Mouse (Mus musculus): ENCODE measurements around the gene Armc5. TPM values are rescaled to one million over a fixed set of nuclear protein-coding genes. Genes with fewer than 3 reads are reported as not detected.

Armc5 gene
- polyA plus RNA-seq, 1 experiment from 2014 or later = 13.3 TPM

- H3K36me3 ChIP-seq (ENCODE audit: control insufficient read depth, insufficient read depth, low read length) = no peaks in the 10 kb centered on the region
- H3K4me2 ChIP-seq (ENCODE audit: low read depth, low read length, severe bottlenecking) = no peak overlapping the region
- no peaks in the 10 kb centered on the region for H3K9me3 ChIP-seq (ENCODE audit: control insufficient read depth, low read length)
- no peak overlapping the region for H3K27ac ChIP-seq (ENCODE audit: low read depth, low read length)
- H3K27me3 ChIP-seq (ENCODE audit: control insufficient read depth, insufficient read depth, low read length) = no peaks in the 10 kb centered on the region
- no peak overlapping the region for H3K4me3 ChIP-seq (ENCODE audit: low read depth, low read length)
- no peaks in the 10 kb centered on the region for H3K4me1 ChIP-seq (replicated peaks; ENCODE audit: control insufficient read depth, insufficient read depth, low read length)
- DNase-seq (ENCODE audit: low spot score) = no peak
- H3K9ac ChIP-seq (ENCODE audit: low read length) = no peak overlapping the region
- no peak for ATAC-seq (replicated peaks; ENCODE audit: low FRiP score)
- WGBS = 90% methylated on average over 3 of the region's 3 CpGs
Measured at GRCm38 (mm10) chr7:128220936-128221335, 16.2 kb upstream of the Armc5 start.

DNA sequence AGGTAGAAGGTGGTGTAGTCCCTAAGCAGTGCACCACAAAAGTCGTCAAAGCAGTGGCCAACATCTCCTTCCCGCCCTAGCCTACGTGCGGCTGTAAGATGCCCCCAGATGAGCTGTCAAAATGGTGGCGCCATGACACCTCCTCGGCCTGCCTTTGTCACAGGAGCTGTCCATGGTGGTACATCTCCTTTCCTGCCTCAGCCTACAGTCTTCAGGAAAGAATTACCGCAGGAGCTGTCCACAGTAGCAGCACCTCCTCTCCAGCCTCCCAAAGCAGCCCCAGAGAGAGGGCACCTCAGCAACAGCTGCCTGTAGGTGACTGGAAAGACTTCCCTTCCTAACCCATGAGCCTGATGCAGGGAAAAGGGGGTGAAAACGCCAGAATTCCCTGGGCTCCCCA is 5.4 kb upstream of the Armc5 start:
- Histone ChIP-seq H3K36me3 (ENCODE audit: control insufficient read depth, insufficient read depth, low read length) (no peaks in the 10 kb centered on the region), H3K27ac (ENCODE audit: low read depth, low read length) (no peak overlapping the region), H3K9me3 (ENCODE audit: control insufficient read depth, low read length) (no peaks in the 10 kb centered on the region), H3K9ac (ENCODE audit: low read length) (no peak overlapping the region), H3K4me2 (ENCODE audit: low read depth, low read length, severe bottlenecking) (no peak overlapping the region), H3K27me3 (ENCODE audit: control insufficient read depth, insufficient read depth, low read length) (no peaks in the 10 kb centered on the region), H3K4me3 (ENCODE audit: low read depth, low read length) (no peak overlapping the region), H3K4me1 (replicated peaks; ENCODE audit: control insufficient read depth, insufficient read depth, low read length) (no peaks in the 10 kb centered on the region; the same call in 1 of the 2 replicates)
- ATAC-seq (replicated peaks; ENCODE audit: low FRiP score) (no peak), DNase-seq (ENCODE audit: low spot score) (no peak)
- 48% methylated on average over 8 of the region's 8 CpGs for WGBS

DNA sequence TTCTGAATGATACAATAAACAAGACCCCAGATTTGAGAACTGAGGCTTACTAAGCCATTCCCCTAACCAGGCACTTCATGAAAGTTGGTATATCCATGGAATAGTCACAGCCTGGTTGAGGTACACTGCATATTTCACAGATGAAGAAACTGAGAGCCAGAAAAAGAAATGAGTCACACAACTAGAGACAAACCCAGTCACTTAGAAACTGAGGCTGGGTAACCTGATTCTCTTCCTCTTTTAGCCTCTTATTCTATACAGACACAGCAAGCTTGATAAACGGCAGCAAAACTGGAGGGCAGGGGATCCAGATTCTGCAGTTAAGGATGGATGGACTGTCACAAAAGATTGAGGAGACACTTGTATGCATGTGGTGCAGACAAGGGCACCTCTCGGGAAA is 2.3 kb upstream of the Armc5 start:
- Histone ChIP-seq H3K4me2 (ENCODE audit: low read depth, low read length, severe bottlenecking) (no peak overlapping the region), H3K4me1 (replicated peaks; ENCODE audit: control insufficient read depth, insufficient read depth, low read length) (no peaks in the 10 kb centered on the region; the same call in 1 of the 2 replicates), H3K4me3 (ENCODE audit: low read depth, low read length) (no peak overlapping the region), H3K27me3 (ENCODE audit: control insufficient read depth, insufficient read depth, low read length) (no peaks in the 10 kb centered on the region), H3K36me3 (ENCODE audit: control insufficient read depth, insufficient read depth, low read length) (no peaks in the 10 kb centered on the region), H3K27ac (ENCODE audit: low read depth, low read length) (no peak overlapping the region), H3K9ac (ENCODE audit: low read length) (no peak overlapping the region), H3K9me3 (ENCODE audit: control insufficient read depth, low read length) (no peaks in the 10 kb centered on the region)
- no peak for DNase-seq (ENCODE audit: low spot score)
- 81% methylated on average over 2 of the region's 2 CpGs for WGBS
- ATAC-seq (replicated peaks; ENCODE audit: low FRiP score) = no peak

DNA sequence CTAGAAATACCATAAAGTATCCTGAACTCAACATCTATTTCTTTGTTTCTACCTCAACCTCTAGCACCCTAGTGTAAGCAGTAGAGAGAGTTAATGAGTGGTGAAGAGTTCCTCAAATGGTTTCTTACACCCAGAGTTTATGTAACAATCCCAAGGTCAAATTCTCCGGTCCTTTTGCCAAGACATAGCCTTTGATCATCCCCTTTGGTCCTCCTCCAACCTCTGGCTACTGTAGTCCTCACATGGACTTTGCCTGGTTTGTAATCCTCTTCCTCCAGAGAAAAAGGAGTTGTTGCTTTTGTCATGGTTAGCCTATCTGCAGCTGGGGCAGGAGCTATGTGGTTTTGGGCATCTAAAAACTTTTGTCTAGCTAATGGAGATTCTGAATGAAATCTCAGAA is 1.7 kb upstream of the Armc5 start:
- Histone ChIP-seq H3K27me3 (ENCODE audit: control insufficient read depth, insufficient read depth, low read length) (no peaks in the 10 kb centered on the region), H3K4me2 (ENCODE audit: low read depth, low read length, severe bottlenecking) (no peak overlapping the region), H3K9me3 (ENCODE audit: control insufficient read depth, low read length) (no peaks in the 10 kb centered on the region), H3K27ac (ENCODE audit: low read depth, low read length) (no peak overlapping the region), H3K4me3 (ENCODE audit: low read depth, low read length) (no peak overlapping the region), H3K9ac (ENCODE audit: low read length) (no peak overlapping the region), H3K4me1 (replicated peaks; ENCODE audit: control insufficient read depth, insufficient read depth, low read length) (no peaks in the 10 kb centered on the region; the same call in 1 of the 2 replicates), H3K36me3 (ENCODE audit: control insufficient read depth, insufficient read depth, low read length) (no peaks in the 10 kb centered on the region; the same call in 1 of the 2 replicates)
- DNase-seq (ENCODE audit: low spot score) (no peak), ATAC-seq (replicated peaks; ENCODE audit: low FRiP score) (no peak)
- WGBS = 87% methylated on average over 1 of the region's 1 CpGs

GRCm38 (mm10) chr7:128236426-128236825 is 716 bp upstream of the Armc5 start:
- Histone ChIP-seq H3K9me3 (ENCODE audit: control insufficient read depth, low read length) (no peaks in the 10 kb centered on the region), H3K27ac (ENCODE audit: low read depth, low read length) (no peak overlapping the region), H3K9ac (ENCODE audit: low read length) (no peak overlapping the region; the same call in 1 of the 2 replicates), H3K36me3 (ENCODE audit: control insufficient read depth, insufficient read depth, low read length) (no peaks in the 10 kb centered on the region; the same call in 1 of the 2 replicates), H3K4me3 (ENCODE audit: low read depth, low read length) (no peak overlapping the region), H3K4me1 (replicated peaks; ENCODE audit: control insufficient read depth, insufficient read depth, low read length) (no peaks in the 10 kb centered on the region; the same call in 1 of the 2 replicates), H3K27me3 (ENCODE audit: control insufficient read depth, insufficient read depth, low read length) (no peaks in the 10 kb centered on the region), H3K4me2 (ENCODE audit: low read depth, low read length, severe bottlenecking) (no peak overlapping the region)
- 93% methylated on average over 13 of the region's 13 CpGs for WGBS
- no peak for ATAC-seq (replicated peaks; ENCODE audit: low FRiP score)
- DNase-seq (ENCODE audit: low spot score) = no peak

DNA sequence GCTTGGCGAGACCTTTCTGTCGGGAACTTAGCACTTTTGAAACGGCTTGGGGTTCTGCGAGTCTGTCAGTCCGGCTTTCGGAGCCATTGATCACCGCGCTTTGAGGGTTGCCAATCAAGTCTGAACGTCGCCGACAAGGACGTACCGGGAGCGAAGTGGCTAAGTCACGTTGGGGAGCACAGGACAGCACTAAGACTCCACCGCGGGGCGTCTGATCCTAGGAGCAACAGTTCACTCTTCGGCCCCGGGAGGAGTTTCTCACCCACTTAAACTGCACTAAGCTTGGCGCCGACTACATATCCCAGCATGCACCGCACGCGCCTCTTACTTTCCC is 418 bp downstream of the Armc5 start:
- peak overlapping the region; percentile 69 for H3K4me3 ChIP-seq (ENCODE audit: low read depth, low read length)
- H3K4me1 ChIP-seq (replicated peaks; ENCODE audit: control insufficient read depth, insufficient read depth, low read length) = no peaks in the 10 kb centered on the region; the same call in 1 of the 2 replicates
- DNase-seq (ENCODE audit: low spot score) = no peak
- H3K9me3 ChIP-seq (ENCODE audit: control insufficient read depth, low read length) = no peaks in the 10 kb centered on the region
- ATAC-seq (replicated peaks; ENCODE audit: low FRiP score) = no peak
- H3K4me2 ChIP-seq (ENCODE audit: low read depth, low read length, severe bottlenecking) = peak overlapping the region; percentile 81
- H3K9ac ChIP-seq (ENCODE audit: low read length) = peak overlapping the region; percentile 83
- H3K27ac ChIP-seq (ENCODE audit: low read depth, low read length) = peak overlapping the region; percentile 94
- no peaks in the 10 kb centered on the region; the same call in 1 of the 2 replicates for H3K36me3 ChIP-seq (ENCODE audit: control insufficient read depth, insufficient read depth, low read length)
- under 1% methylated on average over 25 of the region's 25 CpGs for WGBS
- H3K27me3 ChIP-seq (ENCODE audit: control insufficient read depth, insufficient read depth, low read length) = no peaks in the 10 kb centered on the region

- peak; percentile 92 for ATAC-seq (replicated peaks; ENCODE audit: low FRiP score)
Measured at GRCm38 (mm10) chr7:128237927-128238778, 1.0 kb downstream of the Armc5 start, which contains the start of gene 9130023H24Rik. Gene 9130023H24Rik (minus strand): TSS chr7:128238031.

DNA sequence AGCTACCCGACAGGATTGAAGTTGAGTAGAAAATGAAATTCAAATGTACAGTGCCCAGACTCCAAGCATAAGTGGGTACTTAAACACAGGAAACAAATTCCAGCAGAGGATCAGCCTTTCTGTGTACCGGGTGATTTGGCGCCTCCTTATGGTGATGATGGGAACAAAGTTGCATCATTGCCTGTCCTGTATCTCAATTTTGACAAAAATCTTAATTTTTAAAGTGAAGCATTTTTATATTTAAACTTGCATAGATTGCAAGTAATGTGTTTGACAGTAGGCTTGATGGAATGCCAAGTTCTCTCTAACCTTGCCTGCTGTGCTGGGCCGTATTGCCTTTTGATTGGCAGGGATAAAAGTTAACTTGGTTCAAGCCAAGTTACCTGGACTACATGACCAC is 1.8 kb downstream of the Armc5 start:
- H3K36me3 ChIP-seq (ENCODE audit: control insufficient read depth, insufficient read depth, low read length) = no peaks in the 10 kb centered on the region; the same call in 1 of the 2 replicates

More at GRCm38 (mm10) chr7:128237927-128238778, 1.0 kb downstream of the Armc5 start, which contains the start of gene 9130023H24Rik:
- Histone ChIP-seq H3K4me2 (ENCODE audit: low read depth, low read length, severe bottlenecking) (peak within 1 kb of the TSS; percentile 81), H3K4me3 (ENCODE audit: low read depth, low read length) (peak within 1 kb of the TSS; percentile 69), H3K36me3 (ENCODE audit: control insufficient read depth, insufficient read depth, low read length) (no peaks in the 10 kb centered on the region; the same call in 1 of the 2 replicates), H3K9ac (ENCODE audit: low read length) (peak within 1 kb of the TSS; percentile 83), H3K27ac (ENCODE audit: low read depth, low read length) (peak within 1 kb of the TSS; percentile 94), H3K4me1 (replicated peaks; ENCODE audit: control insufficient read depth, insufficient read depth, low read length) (no peaks in the 10 kb centered on the region; the same call in 1 of the 2 replicates), H3K9me3 (ENCODE audit: control insufficient read depth, low read length) (no peaks in the 10 kb centered on the region), H3K27me3 (ENCODE audit: control insufficient read depth, insufficient read depth, low read length) (no peaks in the 10 kb centered on the region)
- WGBS = under 1% methylated on average over 71 of the region's 72 CpGs
- DNase-seq (ENCODE audit: low spot score) = peak; percentile 100

More for the DNA sequence above, 1.8 kb downstream of the Armc5 start:
- Histone ChIP-seq H3K27me3 (ENCODE audit: control insufficient read depth, insufficient read depth, low read length) (no peaks in the 10 kb centered on the region), H3K9ac (ENCODE audit: low read length) (no peak overlapping the region), H3K4me3 (ENCODE audit: low read depth, low read length) (peak overlapping the region; percentile 69; the same call in 1 of the 2 replicates), H3K9me3 (ENCODE audit: control insufficient read depth, low read length) (no peaks in the 10 kb centered on the region), H3K27ac (ENCODE audit: low read depth, low read length) (no peak overlapping the region; the same call in 1 of the 2 replicates), H3K4me2 (ENCODE audit: low read depth, low read length, severe bottlenecking) (peak overlapping the region; percentile 47), H3K4me1 (replicated peaks; ENCODE audit: control insufficient read depth, insufficient read depth, low read length) (no peaks in the 10 kb centered on the region; the same call in 1 of the 2 replicates)
- 22% methylated on average over 4 of the region's 4 CpGs for WGBS
- ATAC-seq (replicated peaks; ENCODE audit: low FRiP score) (no peak), DNase-seq (ENCODE audit: low spot score) (no peak)

Measured in forebrain, embryonic 11.5 days (tissue).